Mouse (Mus musculus): ENCODE measurements around the gene Kif3c. TPM values are rescaled to one million over a fixed set of nuclear protein-coding genes. Genes with fewer than 3 reads are reported as not detected.

Kif3c gene
- polyA plus RNA-seq, 1 experiment from 2014 or later = 10.5 TPM

GRCm38 (mm10) chr12:3345038-3345437 is 19.9 kb upstream of the Kif3c start:
- no peaks in the 10 kb centered on the region for H3K36me3 ChIP-seq (ENCODE audit: control insufficient read depth, insufficient read depth, low read length)
- no peaks in the 10 kb centered on the region for H3K9me3 ChIP-seq (ENCODE audit: control insufficient read depth, low read length)
- no peaks in the 10 kb centered on the region for H3K27me3 ChIP-seq (ENCODE audit: control insufficient read depth, insufficient read depth, low read length)
- WGBS = 82% methylated on average over 5 of the region's 5 CpGs
- H3K4me3 ChIP-seq (ENCODE audit: low read length) = no peak overlapping the region
- H3K9ac ChIP-seq (ENCODE audit: low read depth, low read length) = no peak overlapping the region
- H3K4me2 ChIP-seq (replicated peaks; ENCODE audit: low read depth, low read length) = no peak overlapping the region
- H3K27ac ChIP-seq (ENCODE audit: low read depth, low read length) = no peak overlapping the region
- no peaks in the 10 kb centered on the region for H3K4me1 ChIP-seq (ENCODE audit: control insufficient read depth, insufficient read depth, low read length)
- no peak for ATAC-seq (ENCODE audit: low FRiP score, low TSS enrichment)

- H3K9ac ChIP-seq (ENCODE audit: low read depth, low read length) = no peak overlapping the region
- H3K4me3 ChIP-seq (ENCODE audit: low read length) = no peak overlapping the region
- no peaks in the 10 kb centered on the region for H3K4me1 ChIP-seq (ENCODE audit: control insufficient read depth, insufficient read depth, low read length)
- no peak for ATAC-seq (ENCODE audit: low FRiP score, low TSS enrichment)
- H3K27me3 ChIP-seq (ENCODE audit: control insufficient read depth, insufficient read depth, low read length) = no peaks in the 10 kb centered on the region
- no peak overlapping the region for H3K4me2 ChIP-seq (replicated peaks; ENCODE audit: low read depth, low read length)
- H3K27ac ChIP-seq (ENCODE audit: low read depth, low read length) = no peak overlapping the region
- H3K36me3 ChIP-seq (ENCODE audit: control insufficient read depth, insufficient read depth, low read length) = no peaks in the 10 kb centered on the region
- no peaks in the 10 kb centered on the region for H3K9me3 ChIP-seq (ENCODE audit: control insufficient read depth, low read length)
Measured at GRCm38 (mm10) chr12:3347682-3348081, 17.2 kb upstream of the Kif3c start.

DNA sequence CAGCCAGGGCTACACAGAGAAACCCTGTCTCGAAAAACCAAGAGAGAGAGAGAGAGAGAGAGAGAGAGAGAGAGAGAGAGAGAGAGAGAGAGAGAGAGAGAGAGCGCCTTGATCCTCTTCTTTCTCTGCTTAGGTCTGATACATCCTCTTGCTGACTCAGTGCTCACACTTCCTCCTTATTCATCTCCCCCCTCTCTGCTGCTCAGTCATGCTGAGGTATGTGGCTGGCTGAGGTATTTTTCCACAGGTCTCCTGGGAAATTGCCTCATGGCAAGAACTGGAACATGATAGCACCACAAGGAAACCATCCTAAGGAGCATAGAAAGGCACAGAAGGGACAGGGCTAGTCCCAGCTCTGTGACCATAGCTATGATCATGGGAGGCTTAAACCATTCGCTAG is 15.5 kb upstream of the Kif3c start:
- H3K4me2 ChIP-seq (replicated peaks; ENCODE audit: low read depth, low read length) = no peak overlapping the region
- no peaks in the 10 kb centered on the region for H3K9me3 ChIP-seq (ENCODE audit: control insufficient read depth, low read length)
- 85% methylated on average over 2 of the region's 3 CpGs for WGBS
- no peak overlapping the region for H3K9ac ChIP-seq (ENCODE audit: low read depth, low read length)
- no peaks in the 10 kb centered on the region for H3K27me3 ChIP-seq (ENCODE audit: control insufficient read depth, insufficient read depth, low read length)
- H3K4me3 ChIP-seq (ENCODE audit: low read length) = no peak overlapping the region
- no peak overlapping the region for H3K27ac ChIP-seq (ENCODE audit: low read depth, low read length)
- ATAC-seq (ENCODE audit: low FRiP score, low TSS enrichment) = no peak
- H3K36me3 ChIP-seq (ENCODE audit: control insufficient read depth, insufficient read depth, low read length) = no peaks in the 10 kb centered on the region
- H3K4me1 ChIP-seq (ENCODE audit: control insufficient read depth, insufficient read depth, low read length) = no peaks in the 10 kb centered on the region

DNA sequence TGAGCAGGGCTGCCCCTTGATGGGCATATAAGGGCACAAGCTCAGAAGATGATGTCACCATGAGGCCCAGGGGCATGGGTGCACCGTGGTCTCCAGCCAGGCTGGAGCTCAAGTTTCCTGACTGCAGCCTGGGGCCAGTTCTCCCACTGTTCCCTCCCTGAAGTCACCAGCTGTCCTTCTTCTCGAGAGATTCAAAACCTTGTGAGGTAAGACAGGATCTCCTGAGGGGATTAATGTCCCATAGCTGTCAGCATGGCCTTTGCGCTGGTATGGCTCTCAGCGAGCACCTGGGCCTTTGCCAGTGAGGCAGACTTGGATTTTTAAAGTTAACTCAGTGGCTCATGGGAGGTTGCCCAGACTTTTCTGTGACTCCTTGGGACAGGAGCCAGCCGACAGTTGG is 14.8 kb upstream of the Kif3c start:
- Histone ChIP-seq H3K9ac (ENCODE audit: low read depth, low read length) (no peak overlapping the region), H3K4me3 (ENCODE audit: low read length) (no peak overlapping the region), H3K4me1 (ENCODE audit: control insufficient read depth, insufficient read depth, low read length) (no peaks in the 10 kb centered on the region), H3K36me3 (ENCODE audit: control insufficient read depth, insufficient read depth, low read length) (no peaks in the 10 kb centered on the region), H3K27ac (ENCODE audit: low read depth, low read length) (no peak overlapping the region), H3K9me3 (ENCODE audit: control insufficient read depth, low read length) (no peaks in the 10 kb centered on the region), H3K4me2 (replicated peaks; ENCODE audit: low read depth, low read length) (no peak overlapping the region), H3K27me3 (ENCODE audit: control insufficient read depth, insufficient read depth, low read length) (no peaks in the 10 kb centered on the region)
- peak; percentile 85; the same call in 1 of the 2 replicates for ATAC-seq (ENCODE audit: low FRiP score, low TSS enrichment)
- 40% methylated on average over 5 of the region's 5 CpGs for WGBS

DNA sequence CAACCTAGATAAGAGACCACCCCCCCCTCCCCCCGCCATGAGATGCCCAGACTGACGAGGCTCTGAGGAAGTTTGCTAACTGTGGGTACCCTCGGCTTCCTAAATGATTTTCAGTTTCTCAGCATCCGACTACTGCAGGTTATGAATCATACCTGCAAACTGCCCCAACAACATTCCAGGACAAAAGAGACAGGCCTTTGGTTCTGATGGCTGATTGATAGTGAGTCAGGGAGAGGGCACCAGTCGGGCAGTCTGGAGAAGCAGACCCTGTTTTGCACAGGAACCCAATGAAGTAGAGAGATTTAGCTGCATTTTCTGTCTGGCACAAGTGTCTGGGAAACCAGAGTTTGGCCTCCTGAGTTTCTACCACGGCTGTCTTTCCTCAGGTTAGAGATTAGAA is 12.7 kb upstream of the Kif3c start:
- no peaks in the 10 kb centered on the region for H3K4me1 ChIP-seq (ENCODE audit: control insufficient read depth, insufficient read depth, low read length)
- no peak overlapping the region for H3K27ac ChIP-seq (ENCODE audit: low read depth, low read length)
- no peaks in the 10 kb centered on the region for H3K9me3 ChIP-seq (ENCODE audit: control insufficient read depth, low read length)
- no peak for ATAC-seq (ENCODE audit: low FRiP score, low TSS enrichment)
- no peak overlapping the region for H3K4me3 ChIP-seq (ENCODE audit: low read length)
- WGBS = 68% methylated on average over 6 of the region's 6 CpGs
- no peak overlapping the region for H3K4me2 ChIP-seq (replicated peaks; ENCODE audit: low read depth, low read length)
- H3K36me3 ChIP-seq (ENCODE audit: control insufficient read depth, insufficient read depth, low read length) = no peaks in the 10 kb centered on the region
- H3K27me3 ChIP-seq (ENCODE audit: control insufficient read depth, insufficient read depth, low read length) = no peaks in the 10 kb centered on the region
- H3K9ac ChIP-seq (ENCODE audit: low read depth, low read length) = no peak overlapping the region

DNA sequence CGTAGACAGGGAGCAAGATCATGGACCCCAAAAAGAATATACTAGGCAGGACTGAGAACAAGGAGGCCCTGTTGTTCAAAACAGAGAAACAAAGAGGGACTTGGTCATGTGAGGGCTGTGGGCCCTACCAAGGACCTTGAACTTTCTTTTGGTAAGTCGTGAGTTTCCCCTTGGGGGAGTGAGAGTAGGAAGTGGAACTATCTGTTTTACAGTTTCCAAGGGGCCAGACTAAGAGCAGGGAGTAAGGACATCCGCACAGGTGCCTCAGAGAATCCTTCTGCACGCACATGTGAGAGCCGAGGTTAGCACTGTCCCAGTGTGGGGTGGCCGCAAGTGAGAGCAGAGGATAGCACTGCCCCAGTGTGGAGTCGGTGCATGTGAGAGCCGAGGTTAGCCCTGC is 9.9 kb upstream of the Kif3c start:
- no peaks in the 10 kb centered on the region for H3K27me3 ChIP-seq (ENCODE audit: control insufficient read depth, insufficient read depth, low read length)
- no peaks in the 10 kb centered on the region for H3K36me3 ChIP-seq (ENCODE audit: control insufficient read depth, insufficient read depth, low read length)
- no peak overlapping the region for H3K4me3 ChIP-seq (ENCODE audit: low read length)
- no peak overlapping the region for H3K27ac ChIP-seq (ENCODE audit: low read depth, low read length)
- H3K9me3 ChIP-seq (ENCODE audit: control insufficient read depth, low read length) = no peaks in the 10 kb centered on the region
- 82% methylated on average over 8 of the region's 8 CpGs for WGBS
- ATAC-seq (ENCODE audit: low FRiP score, low TSS enrichment) = no peak
- no peak overlapping the region for H3K9ac ChIP-seq (ENCODE audit: low read depth, low read length)
- no peaks in the 10 kb centered on the region for H3K4me1 ChIP-seq (ENCODE audit: control insufficient read depth, insufficient read depth, low read length)
- H3K4me2 ChIP-seq (replicated peaks; ENCODE audit: low read depth, low read length) = no peak overlapping the region

- no peak for ATAC-seq (ENCODE audit: low FRiP score, low TSS enrichment)
- no peak overlapping the region for H3K9ac ChIP-seq (ENCODE audit: low read depth, low read length)
- H3K27me3 ChIP-seq (ENCODE audit: control insufficient read depth, insufficient read depth, low read length) = no peaks in the 10 kb centered on the region
- no peak overlapping the region for H3K4me2 ChIP-seq (replicated peaks; ENCODE audit: low read depth, low read length)
- no peaks in the 10 kb centered on the region for H3K4me1 ChIP-seq (ENCODE audit: control insufficient read depth, insufficient read depth, low read length)
- no peak overlapping the region; the same call in 1 of the 2 replicates for H3K4me3 ChIP-seq (ENCODE audit: low read length)
- WGBS = 68% methylated on average over 16 of the region's 16 CpGs
- H3K27ac ChIP-seq (ENCODE audit: low read depth, low read length) = no peak overlapping the region
- H3K36me3 ChIP-seq (ENCODE audit: control insufficient read depth, insufficient read depth, low read length) = no peaks in the 10 kb centered on the region
- H3K9me3 ChIP-seq (ENCODE audit: control insufficient read depth, low read length) = no peaks in the 10 kb centered on the region
Measured at GRCm38 (mm10) chr12:3356824-3357223, 8.1 kb upstream of the Kif3c start.

DNA sequence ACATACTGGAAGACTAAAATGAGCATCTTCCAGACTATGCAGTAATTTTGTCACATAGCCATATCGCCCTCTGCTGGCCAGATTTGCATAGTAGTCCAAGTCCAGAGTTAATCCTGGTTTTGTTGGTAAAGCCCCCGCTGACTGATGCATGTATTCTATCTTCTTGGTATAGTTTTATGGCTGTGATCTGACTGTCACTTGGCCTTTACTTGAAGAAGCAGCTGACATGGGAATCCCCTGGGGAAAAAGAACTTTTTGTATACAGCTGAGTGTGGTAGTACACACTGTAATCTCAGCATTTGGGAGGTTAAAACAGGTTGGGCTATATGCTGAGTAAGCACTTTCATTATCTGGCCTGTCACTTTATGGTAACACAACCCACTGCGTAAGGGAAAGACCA is 5.6 kb upstream of the Kif3c start:
- peak; percentile 26; the same call in 1 of the 2 replicates for ATAC-seq (ENCODE audit: low FRiP score, low TSS enrichment)
- H3K9me3 ChIP-seq (ENCODE audit: control insufficient read depth, low read length) = no peaks in the 10 kb centered on the region
- 24% methylated on average over 3 of the region's 3 CpGs for WGBS
- H3K36me3 ChIP-seq (ENCODE audit: control insufficient read depth, insufficient read depth, low read length) = no peaks in the 10 kb centered on the region
- no peak overlapping the region for H3K4me2 ChIP-seq (replicated peaks; ENCODE audit: low read depth, low read length)
- no peaks in the 10 kb centered on the region for H3K27me3 ChIP-seq (ENCODE audit: control insufficient read depth, insufficient read depth, low read length)
- H3K4me3 ChIP-seq (ENCODE audit: low read length) = no peak overlapping the region
- H3K27ac ChIP-seq (ENCODE audit: low read depth, low read length) = no peak overlapping the region
- no peak overlapping the region for H3K9ac ChIP-seq (ENCODE audit: low read depth, low read length)
- H3K4me1 ChIP-seq (ENCODE audit: control insufficient read depth, insufficient read depth, low read length) = no peaks in the 10 kb centered on the region

DNA sequence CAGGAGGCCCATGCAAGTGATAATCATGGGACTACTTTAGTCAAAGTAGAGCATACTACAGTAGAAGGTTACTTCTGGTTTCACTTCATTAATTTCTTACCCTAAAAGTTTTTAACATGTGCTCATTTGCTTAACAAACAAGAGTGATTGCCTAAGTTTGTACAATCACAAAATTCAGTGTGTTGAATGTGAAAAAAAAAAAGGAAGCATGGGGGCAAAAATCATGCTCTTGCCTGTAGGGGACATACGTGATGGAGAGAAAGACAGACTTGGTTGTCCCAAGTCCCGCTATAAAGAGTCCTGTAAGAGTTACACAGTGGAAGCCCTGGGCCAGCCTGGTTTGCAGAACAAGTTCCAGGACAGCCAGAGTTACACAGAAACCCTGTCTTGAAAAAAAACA is 4.9 kb upstream of the Kif3c start:
- no peak overlapping the region for H3K9ac ChIP-seq (ENCODE audit: low read depth, low read length)
- no peaks in the 10 kb centered on the region for H3K27me3 ChIP-seq (ENCODE audit: control insufficient read depth, insufficient read depth, low read length)
- ATAC-seq (ENCODE audit: low FRiP score, low TSS enrichment) = no peak
- no peak overlapping the region for H3K4me2 ChIP-seq (replicated peaks; ENCODE audit: low read depth, low read length)
- H3K27ac ChIP-seq (ENCODE audit: low read depth, low read length) = no peak overlapping the region
- no peaks in the 10 kb centered on the region for H3K36me3 ChIP-seq (ENCODE audit: control insufficient read depth, insufficient read depth, low read length)
- no peak overlapping the region for H3K4me3 ChIP-seq (ENCODE audit: low read length)
- H3K4me1 ChIP-seq (ENCODE audit: control insufficient read depth, insufficient read depth, low read length) = no peaks in the 10 kb centered on the region
- H3K9me3 ChIP-seq (ENCODE audit: control insufficient read depth, low read length) = no peaks in the 10 kb centered on the region
- WGBS = 93% methylated on average over 2 of the region's 2 CpGs

DNA sequence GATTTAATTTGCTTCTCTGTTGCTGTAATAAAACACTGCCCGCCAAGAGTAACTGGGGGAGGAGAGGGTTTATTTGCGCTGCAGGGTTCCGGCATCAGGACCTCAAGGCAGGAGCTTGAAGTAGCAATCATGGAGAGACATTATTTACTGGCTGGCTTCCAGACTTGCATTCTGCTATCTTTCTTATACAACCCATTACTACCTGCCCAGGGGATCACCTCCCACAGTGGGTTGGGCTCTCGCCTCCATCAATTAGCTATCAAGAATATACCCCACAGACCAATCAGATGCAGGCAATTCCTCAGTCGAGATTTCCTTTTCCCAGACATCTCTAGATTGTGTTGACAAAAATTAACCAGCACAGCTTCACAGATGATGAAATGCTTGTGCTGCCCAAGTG is 856 bp upstream of the Kif3c start:
- Histone ChIP-seq H3K9ac (ENCODE audit: low read depth, low read length) (peak overlapping the region; percentile 1; the same call in 1 of the 2 replicates), H3K4me3 (ENCODE audit: low read length) (no peak overlapping the region), H3K36me3 (ENCODE audit: control insufficient read depth, insufficient read depth, low read length) (peaks cover 4% of the 10 kb centered on the region; the same call in 1 of the 2 replicates), H3K4me1 (ENCODE audit: control insufficient read depth, insufficient read depth, low read length) (peaks cover 11% of the 10 kb centered on the region; the same call in 1 of the 2 replicates), H3K9me3 (ENCODE audit: control insufficient read depth, low read length) (peaks cover 4% of the 10 kb centered on the region), H3K27me3 (ENCODE audit: control insufficient read depth, insufficient read depth, low read length) (no peaks in the 10 kb centered on the region), H3K27ac (ENCODE audit: low read depth, low read length) (no peak overlapping the region), H3K4me2 (replicated peaks; ENCODE audit: low read depth, low read length) (no peak overlapping the region)
- 78% methylated on average over 5 of the region's 5 CpGs for WGBS
- no peak for ATAC-seq (ENCODE audit: low FRiP score, low TSS enrichment)

All from kidney, embryonic 14.5 days (tissue).